Mouse (Mus musculus) kidney, embryonic 15.5 days (tissue): Measurements from ENCODE around the gene Armc12. TPM values are rescaled to one million over a fixed set of nuclear protein-coding genes. Genes with fewer than 3 reads are reported as not detected.
"Not testable (repeated sequence)": the region's sequence is repeated elsewhere in the genome, so short reads cannot be mapped to it uniquely, and the experiment has no call there.

Source experiments
- ATAC-seq: fragments of 200-750 bp; cut with Nextera tagmentation; replicated peaks from 2 replicates; pipeline ENCODE4 v1.8.0; 2017; ENCODE audit warnings: moderate TSS enrichment; ENCODE audit not compliant: low FRiP score
- H3K27ac ChIP-seq: fragments of 300-500 bp; sonication (generic); 2 replicates; pipeline ENCODE4 v1.5.1; 2015; ENCODE audit warnings: mild to moderate bottlenecking, inconsistent platforms
- H3K27me3 ChIP-seq: fragments of 300-500 bp; sonication (generic); 2 replicates; pipeline ENCODE4 v1.6.1; 2015; ENCODE audit warnings: inconsistent platforms
- H3K36me3 ChIP-seq: fragments of 300-500 bp; sonication (generic); 2 replicates; pipeline ENCODE4 v1.6.1; 2015; ENCODE audit warnings: inconsistent platforms
- H3K4me1 ChIP-seq: fragments of 300-500 bp; sonication (generic); 2 replicates; pipeline ENCODE4 v1.6.1; 2015; ENCODE audit warnings: inconsistent platforms
- H3K4me2 ChIP-seq: fragments of 300-500 bp; sonication (generic); 2 replicates; pipeline ENCODE4 v1.6.1; 2015; ENCODE audit warnings: moderate library complexity, mild to moderate bottlenecking, inconsistent platforms
- H3K4me3 ChIP-seq: fragments of 300-500 bp; sonication (generic); replicated peaks from 2 replicates; pipeline ENCODE4 v1.5.1; 2015; ENCODE audit warnings: mild to moderate bottlenecking, inconsistent platforms
- H3K9ac ChIP-seq: fragments of 300-500 bp; sonication (generic); 2 replicates; pipeline ENCODE4 v1.6.1; 2015; ENCODE audit warnings: mild to moderate bottlenecking, inconsistent platforms
- H3K9me3 ChIP-seq: fragments of 300-500 bp; sonication (generic); replicated peaks from 2 replicates; pipeline ENCODE4 v1.6.1; 2016; ENCODE audit warnings: inconsistent platforms
- WGBS: fragments of 180-500 bp; shearing (Covaris S2); methylation state at CpG from one replicate; pipeline ENCODE4 v1.1.7; 2015; ENCODE audit warnings: mixed read lengths; 5-methylcytosine and 5-hydroxymethylcytosine counted together
- polyA plus RNA-seq: library from polyadenylated mRNA; unstranded; fragments of >200 nt; fragmentation: Nextera tagmentation; extraction: Ambion mirVana; gene quantifications from 2 replicates; pipeline ENCODE4 v1.2.1, GENCODE M21; 2015

Gene Armc12
- polyA plus RNA-seq, 1 experiment from 2014 or later: not detected

DNA sequence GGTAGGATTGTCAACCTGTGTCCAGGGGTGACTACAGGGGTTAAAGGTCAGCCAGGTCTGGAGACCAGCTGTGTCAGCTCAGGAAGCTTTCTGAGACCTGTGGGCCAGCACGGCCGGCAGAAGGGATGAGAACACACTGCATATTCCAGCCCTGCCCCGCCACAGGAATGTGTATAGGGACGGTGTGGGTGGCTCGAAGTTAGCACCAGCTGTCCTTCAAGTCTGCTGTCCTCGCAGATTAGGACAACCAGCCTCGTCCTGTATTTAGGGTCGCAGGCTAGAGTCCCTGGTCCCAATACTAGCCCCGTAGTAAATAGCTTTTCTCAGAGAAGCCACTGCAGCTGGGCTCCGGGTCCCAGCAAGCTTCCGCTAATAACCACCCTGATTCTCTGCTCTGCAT, 17.9 kb downstream of the Armc12 start:
- H3K9me3 ChIP-seq: no peaks in the 10 kb centered on the region
- H3K9ac ChIP-seq: no peak overlapping the region
- ATAC-seq: no peak
- H3K27me3 ChIP-seq: no peaks in the 10 kb centered on the region
- no peak overlapping the region for H3K27ac ChIP-seq
- H3K4me1 ChIP-seq: 0 out of 2 replicates have a peak, but pooled peaks cover 3% of the 10 kb centered on the region
- H3K36me3 ChIP-seq: no peaks in the 10 kb centered on the region
- no peak overlapping the region for H3K4me2 ChIP-seq
- no peak overlapping the region for H3K4me3 ChIP-seq
- WGBS: 71% methylated on average over 11 of the region's 11 CpGs

DNA sequence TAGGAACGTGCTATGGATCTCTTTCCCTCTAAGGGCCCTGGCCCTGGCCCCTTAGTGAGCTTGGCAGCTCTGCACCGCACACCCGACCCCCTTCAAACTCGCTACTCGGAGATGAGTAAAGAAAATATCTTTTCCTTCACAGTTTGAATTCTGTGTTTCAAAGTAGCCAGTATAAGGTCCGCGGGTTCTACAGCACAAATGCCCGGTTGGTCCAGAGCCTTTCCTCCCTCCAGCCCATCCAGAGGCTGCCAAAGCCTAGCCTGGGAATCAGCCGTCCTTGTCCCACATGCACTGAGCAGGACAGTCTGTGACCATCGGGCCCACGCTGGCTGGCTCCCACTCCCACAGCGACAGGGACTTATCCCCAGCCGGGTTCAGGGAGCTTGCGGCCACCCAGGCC, 18.5 kb downstream of the Armc12 start, which contains the start of gene Clpsl2:
TSS of gene Clpsl2 (plus strand) at position 301 of the 400 bp plus-strand sequence.
- no peak within 1 kb of the TSS for H3K4me2 ChIP-seq
- H3K27me3 ChIP-seq: no peaks in the 10 kb centered on the region
- 0 out of 2 replicates have a peak, but pooled peaks cover 3% of the 10 kb centered on the region for H3K4me1 ChIP-seq
- H3K36me3 ChIP-seq: no peaks in the 10 kb centered on the region
- no peaks in the 10 kb centered on the region for H3K9me3 ChIP-seq
- no peak within 1 kb of the TSS for H3K27ac ChIP-seq
- H3K9ac ChIP-seq: no peak within 1 kb of the TSS
- ATAC-seq: no peak
- 82% methylated on average over 14 of the region's 14 CpGs for WGBS
- H3K4me3 ChIP-seq: no peak within 1 kb of the TSS

DNA sequence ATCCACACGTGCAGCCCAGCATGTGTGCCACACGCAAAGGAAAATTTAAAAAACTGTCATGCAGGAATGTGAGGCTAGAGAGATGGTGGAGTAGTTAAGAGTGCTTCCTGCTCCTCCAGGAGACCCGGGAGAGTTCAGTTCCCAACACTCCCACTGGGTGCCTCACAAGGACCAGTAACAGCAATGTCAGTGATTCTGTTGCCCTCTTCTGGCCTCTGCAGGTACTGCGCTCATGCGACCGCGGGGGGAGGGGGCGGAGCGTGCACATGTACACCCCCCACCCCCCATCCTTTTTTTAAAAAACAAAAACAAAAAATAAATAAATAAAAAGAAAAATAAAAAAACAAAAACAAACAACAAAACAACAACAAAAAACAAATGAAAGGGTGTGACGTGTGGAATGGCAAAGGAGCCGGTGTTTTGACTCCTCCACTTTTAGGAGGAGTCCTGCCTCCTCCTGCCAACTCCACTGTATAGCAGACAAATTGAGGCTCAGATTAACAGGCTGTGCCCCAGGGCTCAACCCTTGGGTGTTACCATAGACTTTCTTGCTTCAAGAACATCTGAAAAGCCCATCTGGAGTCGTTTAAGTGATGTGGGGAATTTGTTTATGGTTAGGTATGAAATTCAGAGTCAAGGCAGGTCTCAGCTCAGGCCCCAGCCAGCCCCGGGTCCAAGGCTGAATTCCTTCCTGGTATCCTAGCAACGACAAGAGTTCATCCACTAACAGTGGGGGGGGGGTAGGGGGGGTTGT, 22.6 kb downstream of the Armc12 start:
- Histone ChIP-seq H3K27ac (no peak overlapping the region), H3K4me3 (no peak overlapping the region), H3K36me3 (no peaks in the 10 kb centered on the region), H3K9ac (no peak overlapping the region), H3K9me3 (no peaks in the 10 kb centered on the region), H3K4me1 (0 out of 2 replicates have a peak, but pooled peaks cover 5% of the 10 kb centered on the region), H3K4me2 (no peak overlapping the region), H3K27me3 (no peaks in the 10 kb centered on the region)
- 6% methylated on average over 14 of the region's 14 CpGs for WGBS
- no peak for ATAC-seq

DNA sequence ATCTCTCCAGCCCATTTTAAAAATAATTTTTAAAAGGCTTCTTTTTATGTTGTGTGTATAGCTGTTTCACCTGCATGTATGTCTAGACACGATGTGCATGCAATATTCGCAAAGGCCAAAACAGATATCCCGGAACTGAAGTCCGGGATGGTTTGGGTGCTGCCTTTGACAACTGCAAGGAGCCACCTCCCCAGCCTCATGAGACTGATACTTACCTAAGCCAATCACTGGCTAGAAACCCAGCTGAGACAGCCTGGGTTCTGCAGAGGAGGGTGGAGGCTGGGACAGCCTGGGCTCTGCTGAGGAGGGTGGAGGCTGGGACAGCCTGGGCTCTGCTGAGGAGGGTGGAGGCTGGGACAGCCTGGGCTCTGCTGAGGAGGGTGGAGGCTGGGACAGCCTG, 23.4 kb downstream of the Armc12 start:
- H3K36me3 ChIP-seq, H3K27ac ChIP-seq, H3K9ac ChIP-seq, ATAC-seq, H3K9me3 ChIP-seq, H3K4me1 ChIP-seq, H3K4me2 ChIP-seq, H3K27me3 ChIP-seq, H3K4me3 ChIP-seq: not testable (repeated sequence)
- 96% methylated on average over 4 of the region's 4 CpGs for WGBS

DNA sequence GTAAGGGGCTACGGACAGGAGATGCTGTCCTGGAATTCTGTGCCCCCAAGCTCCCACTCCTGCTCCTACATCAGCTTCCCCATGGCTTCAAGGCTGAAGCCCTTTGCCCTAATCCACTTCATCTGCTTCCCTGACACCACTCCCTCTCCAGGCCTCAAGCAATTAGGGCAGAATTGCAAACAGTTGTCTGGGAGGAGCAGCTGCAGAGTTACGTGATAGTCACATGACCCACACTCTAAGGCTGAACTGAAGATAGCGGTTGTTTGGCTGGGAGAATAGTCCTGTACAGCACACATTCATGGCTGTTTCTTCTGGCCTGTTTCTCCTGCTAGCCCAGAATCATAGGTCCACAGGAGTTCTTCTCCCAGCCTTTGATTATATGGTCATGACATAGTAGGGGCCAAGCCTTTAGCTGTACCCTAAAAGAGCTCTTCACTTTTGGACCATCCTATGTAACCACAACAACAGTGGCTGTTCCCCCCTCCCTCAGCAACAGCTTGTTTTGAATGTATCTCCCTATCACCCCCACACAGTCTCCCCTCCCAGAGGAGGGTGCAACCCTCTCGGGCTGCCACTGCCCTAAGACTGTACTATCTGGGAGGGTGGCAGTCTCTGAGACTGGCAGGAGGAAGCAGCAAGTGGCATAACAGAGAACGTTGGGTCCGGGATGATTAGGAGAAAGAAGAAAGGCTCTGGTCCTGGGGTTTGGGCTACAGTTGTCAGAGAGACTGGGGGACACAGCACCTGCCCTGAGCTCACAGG, 26.2 kb downstream of the Armc12 start:
- H3K9me3 ChIP-seq: no peaks in the 10 kb centered on the region
- ATAC-seq: no peak
- no peak overlapping the region for H3K4me3 ChIP-seq
- no peaks in the 10 kb centered on the region for H3K27me3 ChIP-seq
- no peak overlapping the region for H3K9ac ChIP-seq
- H3K27ac ChIP-seq: no peak overlapping the region
- WGBS: 53% methylated on average over 6 of the region's 6 CpGs
- H3K4me2 ChIP-seq: no peak overlapping the region
- H3K36me3 ChIP-seq: no peaks in the 10 kb centered on the region
- H3K4me1 ChIP-seq: 0 out of 2 replicates have a peak, but pooled peaks cover 7% of the 10 kb centered on the region

DNA sequence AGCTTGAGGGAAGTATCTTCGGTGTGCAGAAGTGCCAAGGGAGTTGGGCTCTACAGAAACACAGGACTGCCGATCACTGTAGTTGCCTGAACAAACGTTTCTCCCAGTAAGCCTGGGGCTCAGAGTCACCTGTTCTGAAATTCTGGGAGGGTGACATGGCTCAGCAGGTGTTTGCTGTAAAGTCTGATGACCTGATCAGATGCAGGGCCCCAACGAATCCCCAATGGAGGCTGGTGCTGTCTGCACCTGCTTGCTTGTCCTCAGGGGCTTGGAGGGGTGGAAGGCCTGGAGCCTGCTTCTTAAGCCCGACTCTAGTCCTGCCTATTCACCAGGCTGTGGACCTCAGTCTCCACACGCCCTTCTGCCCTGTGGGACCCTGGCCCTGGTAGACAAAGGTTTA, 27.2 kb downstream of the Armc12 start:
- Histone ChIP-seq H3K4me1 (0 out of 2 replicates have a peak, but pooled peaks cover 7% of the 10 kb centered on the region), H3K4me2 (no peak overlapping the region), H3K9me3 (no peaks in the 10 kb centered on the region), H3K27me3 (no peaks in the 10 kb centered on the region), H3K27ac (no peak overlapping the region), H3K9ac (no peak overlapping the region), H3K4me3 (no peak overlapping the region), H3K36me3 (no peaks in the 10 kb centered on the region)
- no peak for ATAC-seq
- 73% methylated on average over 6 of the region's 6 CpGs for WGBS

DNA sequence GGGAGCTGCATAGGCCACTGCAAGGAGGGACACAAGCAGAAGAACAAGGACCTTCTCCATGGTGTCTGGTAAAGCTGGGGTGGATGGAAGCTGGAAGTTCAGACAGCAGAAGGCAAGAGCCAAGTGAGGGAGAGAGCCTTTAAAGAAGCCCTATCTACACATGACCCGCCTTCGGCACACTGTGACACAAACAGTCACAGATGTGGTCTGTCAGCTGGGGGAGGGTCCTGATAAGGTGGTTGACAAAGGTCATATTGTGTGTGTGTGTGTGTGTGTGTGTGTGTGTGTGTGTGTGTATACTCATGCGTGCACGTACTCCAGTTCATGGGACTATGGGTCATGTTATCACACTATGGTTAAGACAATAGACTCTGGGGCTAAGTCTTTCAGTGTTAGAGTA, 30.0 kb downstream of the Armc12 start, which contains the start of gene Clps:
TSS of gene Clps (minus strand) at position 169 of the 400 bp plus-strand sequence.
- Histone ChIP-seq H3K9ac (no peak within 1 kb of the TSS), H3K27me3 (no peaks in the 10 kb centered on the region), H3K4me3 (no peak within 1 kb of the TSS), H3K4me2 (no peak within 1 kb of the TSS), H3K27ac (no peak within 1 kb of the TSS), H3K9me3 (no peaks in the 10 kb centered on the region), H3K36me3 (no peaks in the 10 kb centered on the region), H3K4me1 (0 out of 2 replicates have a peak, but pooled peaks cover 4% of the 10 kb centered on the region)
- 83% methylated on average over 4 of the region's 4 CpGs for WGBS
- no peak for ATAC-seq

DNA sequence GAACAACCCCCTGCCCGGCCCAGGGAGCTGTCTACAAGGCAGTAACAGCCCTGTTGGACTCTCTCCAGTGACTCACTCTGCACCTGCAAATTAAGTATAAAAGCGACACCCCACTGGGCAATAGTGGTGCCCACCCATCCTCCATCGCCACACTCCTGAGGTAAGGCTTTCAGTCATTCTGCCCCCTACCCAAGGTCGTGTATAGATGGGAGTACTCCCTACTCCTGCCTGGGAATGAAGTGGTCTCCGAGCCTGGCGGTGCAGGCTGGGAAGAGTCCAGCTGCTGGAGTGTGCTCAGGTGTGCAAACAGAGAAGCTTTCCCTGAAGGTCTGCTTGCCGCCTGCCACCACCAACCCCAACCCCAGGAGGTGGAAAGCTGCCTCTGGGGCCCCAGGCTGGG, 31.0 kb downstream of the Armc12 start:
- H3K9ac ChIP-seq: no peak overlapping the region
- H3K36me3 ChIP-seq: no peaks in the 10 kb centered on the region
- H3K4me2 ChIP-seq: no peak overlapping the region
- WGBS: 59% methylated on average over 7 of the region's 7 CpGs
- H3K27me3 ChIP-seq: no peaks in the 10 kb centered on the region
- H3K27ac ChIP-seq: no peak overlapping the region
- no peak overlapping the region for H3K4me3 ChIP-seq
- no peak for ATAC-seq
- 0 out of 2 replicates have a peak, but pooled peaks cover 2% of the 10 kb centered on the region for H3K4me1 ChIP-seq
- no peaks in the 10 kb centered on the region for H3K9me3 ChIP-seq

DNA sequence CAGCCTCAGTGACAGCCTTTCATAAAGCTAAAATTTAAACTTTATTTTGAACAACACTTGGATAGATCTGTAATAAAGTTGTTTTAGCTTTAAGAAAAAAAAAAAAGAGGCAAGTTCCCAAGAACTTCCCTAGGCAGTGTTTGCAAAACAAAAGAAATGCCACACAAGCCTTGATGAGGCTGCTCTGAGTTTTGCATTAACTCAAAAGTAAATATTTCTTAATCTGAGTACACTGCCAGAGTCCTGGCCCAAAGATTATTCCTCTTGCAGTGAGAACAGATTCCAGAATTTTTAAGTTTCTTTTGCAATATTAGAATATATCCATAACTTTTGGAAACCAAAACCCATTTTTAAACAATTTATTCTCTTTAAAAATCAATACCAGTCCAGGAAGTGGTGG, 34.6 kb downstream of the Armc12 start:
- ATAC-seq: no peak
- H3K4me3 ChIP-seq: no peak overlapping the region
- 0 out of 2 replicates have a peak, but pooled peaks cover 2% of the 10 kb centered on the region for H3K4me1 ChIP-seq
- no peak overlapping the region for H3K27ac ChIP-seq
- no peaks in the 10 kb centered on the region for H3K9me3 ChIP-seq
- H3K36me3 ChIP-seq: no peaks in the 10 kb centered on the region
- no peak overlapping the region for H3K4me2 ChIP-seq
- H3K27me3 ChIP-seq: no peaks in the 10 kb centered on the region
- H3K9ac ChIP-seq: no peak overlapping the region

DNA sequence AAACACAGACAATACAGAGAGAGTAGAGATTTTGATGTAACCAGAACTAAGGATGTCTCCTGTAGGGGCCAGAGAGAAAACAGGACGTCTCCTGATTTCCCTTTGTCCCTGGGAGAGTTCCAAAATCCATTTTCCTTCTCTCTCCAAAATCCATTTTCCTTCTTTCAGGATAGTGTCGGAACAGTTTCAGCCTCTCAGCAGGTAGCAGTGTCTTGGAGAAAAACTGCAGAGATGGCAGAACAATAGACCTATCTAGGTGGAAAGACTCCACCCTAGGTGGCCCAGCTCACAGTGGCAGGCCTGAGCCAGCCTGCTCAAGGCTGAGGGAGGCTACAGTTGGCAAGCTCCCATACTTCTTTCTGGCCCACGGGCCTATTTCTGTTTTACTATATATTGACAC, 36.9 kb downstream of the Armc12 start:
- Histone ChIP-seq H3K9me3 (no peaks in the 10 kb centered on the region), H3K4me1 (no peaks in the 10 kb centered on the region), H3K27me3 (no peaks in the 10 kb centered on the region), H3K9ac (no peak overlapping the region), H3K27ac (no peak overlapping the region), H3K4me2 (no peak overlapping the region), H3K36me3 (no peaks in the 10 kb centered on the region), H3K4me3 (no peak overlapping the region)
- ATAC-seq: no peak
- WGBS: 61% methylated on average over 3 of the region's 3 CpGs

DNA sequence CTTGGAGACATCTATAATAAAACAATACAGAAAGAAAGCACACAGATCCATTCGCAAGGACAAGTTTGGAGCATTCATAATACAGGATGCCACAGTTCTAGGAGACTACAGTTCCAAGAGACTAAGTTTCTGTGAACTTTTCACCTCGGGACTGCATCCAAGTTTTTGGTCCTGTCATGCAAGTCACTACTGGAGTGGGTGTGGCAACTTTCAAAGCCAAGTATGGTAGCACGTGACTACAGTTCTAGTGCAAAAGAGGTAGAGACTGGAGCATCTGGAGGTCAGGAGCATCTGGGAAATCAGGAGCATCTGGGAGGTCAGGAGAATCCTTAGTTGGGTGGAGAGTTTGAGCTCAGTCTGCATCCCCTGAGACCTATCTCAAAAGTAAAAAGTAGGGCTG, 41.3 kb downstream of the Armc12 start:
- H3K9ac ChIP-seq: no peak overlapping the region
- 74% methylated on average over 3 of the region's 3 CpGs for WGBS
- no peaks in the 10 kb centered on the region for H3K36me3 ChIP-seq
- H3K4me2 ChIP-seq: no peak overlapping the region
- H3K27ac ChIP-seq: no peak overlapping the region
- no peak for ATAC-seq
- H3K27me3 ChIP-seq: no peaks in the 10 kb centered on the region
- H3K4me3 ChIP-seq: no peak overlapping the region
- H3K4me1 ChIP-seq: peaks cover 11% of the 10 kb centered on the region
- H3K9me3 ChIP-seq: no peaks in the 10 kb centered on the region

DNA sequence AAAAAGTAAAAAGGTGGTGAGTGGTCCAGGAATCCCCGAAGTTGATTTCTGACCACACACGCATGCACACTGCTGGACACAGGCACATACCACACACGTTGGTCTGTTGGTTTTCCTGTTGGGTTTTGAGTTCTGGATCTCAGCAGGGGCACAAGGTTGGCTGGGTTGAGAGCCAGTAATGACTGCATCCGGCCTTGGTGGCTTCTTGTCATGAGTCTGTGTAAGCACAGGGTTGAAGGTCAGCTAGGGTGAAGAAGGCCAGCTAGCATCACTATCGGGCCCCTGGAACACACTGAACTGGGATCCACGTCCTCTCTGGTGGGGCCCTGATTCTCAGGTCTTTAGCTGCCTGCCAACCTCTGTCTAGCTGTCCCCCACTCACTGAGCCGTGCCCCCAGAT, 41.9 kb downstream of the Armc12 start:
- H3K27me3 ChIP-seq: no peaks in the 10 kb centered on the region
- WGBS: 79% methylated on average over 7 of the region's 7 CpGs
- H3K4me1 ChIP-seq: peaks cover 11% of the 10 kb centered on the region
- no peak overlapping the region for H3K27ac ChIP-seq
- no peaks in the 10 kb centered on the region for H3K9me3 ChIP-seq
- H3K4me3 ChIP-seq: no peak overlapping the region
- no peak overlapping the region for H3K4me2 ChIP-seq
- no peak for ATAC-seq
- H3K9ac ChIP-seq: no peak overlapping the region
- no peaks in the 10 kb centered on the region for H3K36me3 ChIP-seq
